Mouse (Mus musculus): ENCODE results near the gene Sez6. TPM values are rescaled to one million over a fixed set of nuclear protein-coding genes. Genes with fewer than 3 reads are reported as not detected.

Gene Sez6
- polyA plus RNA-seq, 1 experiment from 2014 or later, result 104 TPM

DNA sequence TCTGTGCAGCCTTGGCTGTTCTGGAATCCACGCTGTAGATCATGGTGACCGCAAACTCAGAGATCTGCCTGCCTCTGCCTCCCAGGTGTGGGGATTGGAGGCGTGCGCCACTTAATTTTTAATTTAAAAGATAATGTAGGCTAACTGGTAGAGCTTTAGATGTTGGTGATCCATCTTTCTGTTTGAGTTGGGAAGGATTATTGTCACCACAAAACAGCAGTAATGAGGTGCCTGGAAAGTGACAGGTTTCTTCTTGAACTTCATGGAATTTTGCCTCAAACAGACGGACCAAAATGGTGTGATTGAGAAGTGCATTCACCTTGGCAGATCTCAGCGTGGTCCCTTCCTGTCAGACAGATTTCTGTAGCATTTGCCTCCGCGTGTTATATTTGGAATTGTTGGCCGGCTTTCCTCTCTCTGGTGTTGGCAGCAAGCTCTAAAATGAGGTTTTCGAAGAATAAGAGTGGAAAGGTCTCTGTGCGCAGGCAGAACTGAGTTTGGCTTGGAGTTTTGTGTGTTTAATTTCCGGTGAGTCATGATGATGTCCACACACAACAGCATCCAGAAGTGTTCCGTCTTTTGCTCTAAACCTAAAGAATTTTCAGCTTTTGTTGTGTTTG is 58.6 kb downstream of the Sez6 start:
- Histone ChIP-seq H3K4me2 (no peak overlapping the region), H3K9ac (no peak overlapping the region), H3K36me3 (peaks cover 34% of the 10 kb centered on the region), H3K27me3 (no peaks in the 10 kb centered on the region), H3K27ac (replicated peaks) (no peak overlapping the region), H3K9me3 (no peaks in the 10 kb centered on the region), H3K4me3 (no peak overlapping the region), H3K4me1 (replicated peaks) (peaks cover 21% of the 10 kb centered on the region)
- WGBS, result 93% methylated on average over 13 of the region's 13 CpGs
- ATAC-seq (ENCODE audit: low read depth), result no peak

GRCm38 (mm10) chr11:77995556-77995955 is 65.0 kb downstream of the Sez6 start:
- Histone ChIP-seq H3K9me3 (no peaks in the 10 kb centered on the region), H3K4me3 (no peak overlapping the region), H3K27ac (replicated peaks) (no peak overlapping the region), H3K4me1 (replicated peaks) (no peaks in the 10 kb centered on the region), H3K27me3 (no peaks in the 10 kb centered on the region), H3K4me2 (no peak overlapping the region), H3K36me3 (peaks cover 10% of the 10 kb centered on the region; the same call in 1 of the 2 replicates), H3K9ac (no peak overlapping the region)
- no peak for ATAC-seq (ENCODE audit: low read depth)
- WGBS, result 90% methylated on average over 1 of the region's 1 CpGs

- 96% methylated on average over 5 of the region's 5 CpGs for WGBS
Observed at GRCm38 (mm10) chr11:78006446-78006845, 75.8 kb downstream of the Sez6 start.

DNA sequence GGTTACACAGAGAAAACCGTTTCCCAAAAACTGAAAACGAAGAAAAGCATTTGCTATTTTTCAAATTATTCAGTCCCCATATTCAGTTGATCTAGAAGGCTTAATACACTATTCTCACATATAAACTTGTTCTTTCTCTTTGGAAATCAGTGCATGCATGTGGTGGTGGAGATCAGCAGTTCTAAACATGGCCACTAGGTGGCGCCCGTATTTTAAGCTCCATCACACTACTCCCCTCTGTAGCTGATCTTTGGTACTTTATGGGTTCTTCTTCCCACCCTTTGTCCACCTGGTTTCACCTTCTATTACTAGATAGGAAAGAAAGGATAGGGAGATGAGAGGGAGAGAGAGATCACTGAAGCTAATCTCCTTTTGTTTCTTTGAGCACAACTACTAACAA is 89.1 kb downstream of the Sez6 start:
- Histone ChIP-seq H3K27ac (replicated peaks) (no peak overlapping the region), H3K4me1 (replicated peaks) (no peaks in the 10 kb centered on the region), H3K4me2 (no peak overlapping the region), H3K27me3 (no peaks in the 10 kb centered on the region), H3K4me3 (no peak overlapping the region), H3K36me3 (peaks cover 92% of the 10 kb centered on the region), H3K9me3 (no peaks in the 10 kb centered on the region), H3K9ac (no peak overlapping the region)
- WGBS, result 19% methylated on average over 4 of the region's 4 CpGs
- peak; percentile 85 for ATAC-seq (ENCODE audit: low read depth)

More at GRCm38 (mm10) chr11:78006446-78006845, 75.8 kb downstream of the Sez6 start:
- H3K27ac ChIP-seq (replicated peaks), result no peak overlapping the region
- H3K9ac ChIP-seq, result no peak overlapping the region
- H3K9me3 ChIP-seq, result no peaks in the 10 kb centered on the region
- peaks cover 50% of the 10 kb centered on the region for H3K36me3 ChIP-seq
- no peaks in the 10 kb centered on the region for H3K27me3 ChIP-seq
- 0 out of 2 replicates have a peak, but pooled peaks cover 9% of the 10 kb centered on the region for H3K4me1 ChIP-seq (replicated peaks)
- no peak overlapping the region for H3K4me3 ChIP-seq
- ATAC-seq (ENCODE audit: low read depth), result no peak
- no peak overlapping the region for H3K4me2 ChIP-seq

GRCm38 (mm10) chr11:78023607-78024006 is 93.0 kb downstream of the Sez6 start:
- Histone ChIP-seq H3K4me2 (no peak overlapping the region), H3K27me3 (no peaks in the 10 kb centered on the region), H3K9me3 (no peaks in the 10 kb centered on the region), H3K4me3 (no peak overlapping the region), H3K27ac (replicated peaks) (no peak overlapping the region), H3K9ac (no peak overlapping the region), H3K4me1 (replicated peaks) (no peaks in the 10 kb centered on the region), H3K36me3 (peaks cover 90% of the 10 kb centered on the region)
- no peak for ATAC-seq (ENCODE audit: low read depth)
- WGBS, result 85% methylated on average over 8 of the region's 8 CpGs

Other genes with a start within 250 kb of the Sez6 start
- 3.9 and 4.0 TPM in 2 replicates for gene Nufip2, start 244.6 kb upstream of the Sez6 start, polyA plus RNA-seq (2015; fragmentation: Nextera tagmentation; extraction: Ambion mirVana)
- 4.2 and 5.6 TPM in 2 replicates for gene Cryba1, start 205.5 kb upstream of the Sez6 start, polyA plus RNA-seq (2015; fragmentation: Nextera tagmentation; extraction: Ambion mirVana)
- gene Myo18a, start 167.6 kb upstream of the Sez6 start, polyA plus RNA-seq (2015; fragmentation: Nextera tagmentation; extraction: Ambion mirVana), result 43.2 and 44.2 TPM in 2 replicates
- 1.7 and 2.8 TPM in 2 replicates for gene Gm10277, start 143.1 kb upstream of the Sez6 start, polyA plus RNA-seq (2015; fragmentation: Nextera tagmentation; extraction: Ambion mirVana)
- 4.1 and 6.1 TPM in 2 replicates for gene Pipox, start 36.7 kb upstream of the Sez6 start, polyA plus RNA-seq (2015; fragmentation: Nextera tagmentation; extraction: Ambion mirVana)
- 15.6 and 19.8 TPM in 2 replicates for gene Phf12, start 52.0 kb downstream of the Sez6 start, polyA plus RNA-seq (2015; fragmentation: Nextera tagmentation; extraction: Ambion mirVana)
- gene Dhrs13, start 101.5 kb downstream of the Sez6 start, polyA plus RNA-seq (2015; fragmentation: Nextera tagmentation; extraction: Ambion mirVana), result 32.7 and 40.0 TPM in 2 replicates
- gene Flot2, start 107.1 kb downstream of the Sez6 start, polyA plus RNA-seq (2015; fragmentation: Nextera tagmentation; extraction: Ambion mirVana), result 98.0 and 104 TPM in 2 replicates
- gene Eral1, start 149.6 kb downstream of the Sez6 start, polyA plus RNA-seq (2015; fragmentation: Nextera tagmentation; extraction: Ambion mirVana), result 29.8 and 31.3 TPM in 2 replicates
- gene Fam222b, start 163.9 kb downstream of the Sez6 start, polyA plus RNA-seq (2015; fragmentation: Nextera tagmentation; extraction: Ambion mirVana), result 27.3 and 28.8 TPM in 2 replicates
- gene Traf4, start 234.8 kb downstream of the Sez6 start, polyA plus RNA-seq (2015; fragmentation: Nextera tagmentation; extraction: Ambion mirVana), result 128 and 131 TPM in 2 replicates
- 8.2 and 8.3 TPM in 2 replicates for gene Nek8, start 245.9 kb downstream of the Sez6 start, polyA plus RNA-seq (2015; fragmentation: Nextera tagmentation; extraction: Ambion mirVana)
- gene Tlcd1, start 245.9 kb downstream of the Sez6 start, polyA plus RNA-seq (2015; fragmentation: Nextera tagmentation; extraction: Ambion mirVana), result 10.2 and 11.1 TPM in 2 replicates

Data from neural tube, embryonic 13.5 days (tissue).